Mouse (Mus musculus) adrenal gland, adult 18-20 months (tissue): ENCODE results near the gene Gpr87. TPM values are rescaled to one million over a fixed set of nuclear protein-coding genes. Genes with fewer than 3 reads are reported as not detected.

Experiments
- DNase-seq, 2 experiments: peaks; one replicate each; pipeline ENCODE4 v3.0.0; 2021 to 2022; ENCODE audit warnings: low spot score in 2 of 2
- total RNA-seq, 2 experiments: library from RNA; stranded (reverse); gene quantifications; 1 replicate in 1 of 2; 2 replicates in 1 of 2; pipeline ENCODE4 v1.2.3; 2021

Gpr87 gene
- total RNA-seq, 2 experiments from 2014 or later: not detected

DNA sequence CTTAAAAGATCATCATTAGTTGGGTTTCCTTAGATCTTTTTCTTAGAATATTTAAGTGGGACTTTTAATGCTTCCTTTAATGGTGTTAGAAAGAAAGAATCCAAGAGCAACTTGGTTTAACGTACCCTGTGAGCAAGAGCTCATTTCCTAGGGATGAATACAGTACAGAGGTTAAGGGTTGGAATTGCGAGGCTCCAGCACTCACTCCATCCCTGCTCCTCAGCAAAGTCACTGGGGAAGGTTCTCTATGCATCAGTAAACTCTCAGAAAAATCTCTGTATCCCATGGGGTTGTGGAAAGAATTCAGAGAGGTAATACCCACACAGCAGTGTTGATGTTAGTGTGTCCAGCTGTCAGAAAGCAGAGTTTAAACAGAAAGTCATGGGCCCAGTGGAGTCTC lies 54.8 kb downstream of the Gpr87 start:
- no peak for DNase-seq

DNA sequence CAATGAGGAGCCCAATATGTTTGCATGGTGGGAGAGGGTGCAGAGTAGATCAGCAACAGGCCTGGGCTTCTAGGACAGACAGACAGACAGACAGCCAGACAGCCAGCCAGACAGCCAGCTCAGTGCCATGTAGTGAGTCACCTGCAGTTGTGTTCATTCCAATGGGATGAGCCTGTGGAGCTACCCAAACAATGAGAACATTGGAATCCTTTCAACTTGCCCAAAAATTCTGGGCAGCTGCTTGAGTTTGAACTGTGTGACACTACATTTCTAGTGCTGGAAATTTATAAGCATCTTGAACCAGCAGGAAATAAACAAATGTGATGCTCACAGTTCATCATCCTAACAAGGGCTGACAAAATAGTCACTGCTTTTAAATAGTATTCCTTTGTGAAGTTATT lies 55.3 kb downstream of the Gpr87 start:
- no peak for DNase-seq

- no peak for DNase-seq
Observed at GRCm38 (mm10) chr3:59138946-59139468, 55.9 kb downstream of the Gpr87 start.

- DNase-seq: no peak
Observed at GRCm38 (mm10) chr3:59135911-59136653, 58.8 kb downstream of the Gpr87 start.

GRCm38 (mm10) chr3:59133189-59133588 lies 61.7 kb downstream of the Gpr87 start:
- DNase-seq: no peak

DNA sequence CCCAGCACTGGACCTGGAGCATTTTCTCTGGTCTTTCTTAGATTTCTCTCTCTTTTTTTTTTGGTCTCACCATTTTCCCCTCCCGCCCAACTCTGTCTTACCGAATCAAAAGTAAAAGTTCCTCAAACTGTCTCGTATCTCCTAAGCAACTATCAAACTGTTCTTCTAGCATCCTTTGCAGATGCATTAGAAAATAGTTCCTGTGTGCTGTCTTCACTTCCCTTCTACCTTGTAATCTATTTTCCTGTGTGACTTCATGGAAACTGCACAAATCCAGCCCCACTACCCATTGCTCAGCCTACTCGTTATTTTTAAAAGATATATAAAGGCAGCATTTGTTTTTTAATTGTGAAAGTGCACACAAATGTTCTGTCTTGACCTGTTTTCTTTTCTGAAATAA lies 62.9 kb downstream of the Gpr87 start:
- no peak for DNase-seq

DNA sequence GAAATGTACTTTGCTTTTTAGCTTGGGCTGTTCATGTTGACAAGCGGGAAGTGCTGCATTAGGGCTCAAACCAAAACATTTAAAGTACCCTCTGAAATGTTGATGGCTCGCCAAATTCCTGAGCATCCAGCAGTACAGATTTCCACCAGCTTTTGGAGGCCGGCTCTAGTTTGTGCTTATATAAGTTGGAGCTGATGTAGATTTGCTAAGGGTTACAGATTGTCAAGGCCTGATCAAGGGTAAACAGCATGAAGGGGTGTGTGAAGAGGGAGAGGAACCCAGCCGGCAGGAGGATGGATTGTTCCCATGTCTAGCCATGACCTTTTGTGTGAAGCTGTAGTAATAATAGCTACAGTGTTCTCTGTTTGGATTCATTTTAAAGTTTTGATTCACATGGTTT lies 63.8 kb downstream of the Gpr87 start:
- no peak for DNase-seq

DNA sequence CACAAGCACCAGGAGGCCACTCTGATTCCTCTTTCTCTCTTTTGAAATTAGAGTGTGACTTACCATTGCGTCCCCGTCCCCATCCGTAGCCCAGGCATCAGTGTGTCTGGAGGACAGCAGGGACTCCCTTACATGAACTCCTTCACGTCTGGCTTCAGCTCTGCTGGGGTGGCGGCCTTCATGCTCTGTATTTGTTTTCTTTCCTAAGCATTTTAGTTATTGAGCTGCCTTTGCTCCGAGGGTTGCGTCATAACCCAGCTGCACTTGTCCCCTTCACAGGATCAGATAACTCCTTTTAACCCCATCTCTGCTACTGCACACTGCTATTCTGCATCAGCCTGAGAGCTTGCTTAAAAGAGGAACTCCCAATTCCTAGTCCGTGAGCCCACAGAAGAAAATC lies 64.5 kb downstream of the Gpr87 start:
- peak; percentile 36 to 39 for DNase-seq

DNA sequence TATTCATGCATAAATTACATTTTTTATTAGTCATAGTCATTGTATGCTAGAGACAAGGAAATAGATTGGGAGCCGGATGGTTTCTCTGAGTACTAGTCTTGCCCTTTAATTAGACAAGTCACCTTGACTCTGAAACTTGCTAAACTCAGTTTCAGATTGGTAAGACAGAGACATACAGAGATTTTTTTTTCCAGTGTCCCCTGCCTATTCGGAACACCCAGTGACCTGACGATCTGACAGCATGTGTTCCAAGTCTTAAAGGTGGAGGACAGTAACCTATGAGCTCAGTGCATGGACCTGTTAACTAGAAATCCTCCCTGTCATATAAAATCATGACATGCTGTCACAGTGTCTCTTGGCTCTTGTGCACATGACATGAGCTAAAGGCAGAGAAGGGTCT lies 65.4 kb downstream of the Gpr87 start:
- no peak for DNase-seq

Other genes with a start within 250 kb of the Gpr87 start
- gene Med12l, start 189.3 kb downstream of the Gpr87 start, total RNA-seq: 10 to 100 TPM; 10.6 to 13.1 TPM
- under 1 TPM; 0.40 to 0.64 TPM for gene Gpr171, start 93.3 kb downstream of the Gpr87 start, total RNA-seq
- 10 to 100 TPM; 17.2 to 17.9 TPM for gene P2ry14, start 41.5 kb downstream of the Gpr87 start, total RNA-seq
- 1 to 10 TPM in 1 of 2 experiments, under 1 TPM in 1; 0.80 to 1.2 TPM for gene P2ry13, start 15.8 kb upstream of the Gpr87 start, total RNA-seq
- 1 to 10 TPM; 1.9 to 2.4 TPM for gene P2ry12, start 67.8 kb upstream of the Gpr87 start, total RNA-seq
- 1 to 10 TPM; 1.2 to 1.8 TPM for gene Igsf10, start 149.3 kb upstream of the Gpr87 start, total RNA-seq